Mouse (Mus musculus) urinary bladder, postnatal 36 days (tissue): ENCODE results near the gene Zfp750.

Experiments used
- DNase-seq, 2 experiments: peaks; one replicate each; pipeline ENCODE4 v3.0.0; 2022; ENCODE audit warnings: low spot score in 2 of 2, mixed read lengths in 1 of 2

Gene Zfp750

DNA sequence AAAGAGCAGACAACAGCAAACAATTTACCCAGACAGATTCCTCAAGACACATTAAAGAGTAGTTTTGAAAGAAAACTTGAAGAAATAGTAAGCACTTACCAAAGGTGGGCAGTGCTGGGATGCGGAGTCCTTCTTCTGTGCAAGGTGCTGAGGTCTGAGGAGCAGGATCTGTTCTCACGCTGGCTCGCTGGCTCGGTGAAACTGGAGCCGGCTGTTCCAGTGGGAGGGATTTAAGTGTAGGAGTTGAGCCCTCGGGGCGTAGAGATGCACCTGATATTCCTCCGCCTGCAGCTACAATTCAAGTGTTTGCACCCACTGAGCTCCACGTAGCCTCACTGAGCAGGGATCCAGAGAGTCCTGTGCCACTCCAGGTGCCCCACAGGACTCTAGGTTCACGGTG is at the start of gene Zfp750:
Gene Zfp750, minus strand, starts transcription at position 203 of the 400 bp plus-strand sequence.
- peak; percentile 44 to 57 for DNase-seq

- DNase-seq = no peak
Measured at GRCm38 (mm10) chr11:121564265-121564664, 45.1 kb upstream of the Zfp750 start.

GRCm38 (mm10) chr11:121563312-121563711 is 44.2 kb upstream of the Zfp750 start:
- no peak for DNase-seq

- DNase-seq = no peak
Measured at GRCm38 (mm10) chr11:121560294-121560663, 41.1 kb upstream of the Zfp750 start.

GRCm38 (mm10) chr11:121559527-121560293 is 40.6 kb upstream of the Zfp750 start:
- no peak for DNase-seq

DNA sequence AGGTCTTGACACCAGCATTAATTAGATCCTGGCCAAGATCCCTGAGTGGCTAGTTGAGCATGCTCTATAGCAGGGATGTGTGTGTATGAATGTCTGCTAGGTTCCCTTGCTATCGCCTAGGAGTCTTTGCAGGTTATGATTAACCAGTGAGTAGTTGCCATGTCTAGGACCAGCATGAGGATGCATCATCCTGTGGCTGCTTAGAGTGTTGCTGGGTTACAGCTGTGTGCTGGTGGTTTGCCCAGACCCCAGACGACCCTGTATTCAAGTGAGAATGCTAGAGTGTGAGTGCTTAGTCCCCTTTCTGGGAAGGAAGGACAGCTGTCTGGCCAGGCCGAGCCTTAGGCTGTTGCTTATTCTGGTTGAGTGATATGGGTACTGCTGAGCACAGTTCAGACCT is 39.4 kb upstream of the Zfp750 start:
- no peak for DNase-seq

DNA sequence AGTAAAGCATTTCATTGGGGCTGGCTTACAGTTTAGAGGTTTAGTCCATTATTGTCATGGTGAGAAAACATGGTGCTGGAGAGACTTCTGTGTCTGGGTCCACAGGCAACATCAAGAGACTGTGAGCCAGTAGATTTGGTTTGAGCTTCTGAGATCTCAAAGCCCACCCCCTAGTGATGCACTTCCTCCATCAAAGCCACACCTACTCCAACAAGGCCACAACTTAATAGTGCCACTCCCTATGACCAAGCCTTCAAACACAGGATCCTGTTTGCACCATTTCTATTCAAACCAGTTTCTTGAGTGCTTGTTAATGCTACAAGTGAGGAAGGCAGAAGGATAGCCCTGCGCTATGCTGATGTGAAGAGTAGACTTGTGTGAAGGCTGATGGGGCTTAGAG is 38.8 kb upstream of the Zfp750 start:
- no peak for DNase-seq

DNA sequence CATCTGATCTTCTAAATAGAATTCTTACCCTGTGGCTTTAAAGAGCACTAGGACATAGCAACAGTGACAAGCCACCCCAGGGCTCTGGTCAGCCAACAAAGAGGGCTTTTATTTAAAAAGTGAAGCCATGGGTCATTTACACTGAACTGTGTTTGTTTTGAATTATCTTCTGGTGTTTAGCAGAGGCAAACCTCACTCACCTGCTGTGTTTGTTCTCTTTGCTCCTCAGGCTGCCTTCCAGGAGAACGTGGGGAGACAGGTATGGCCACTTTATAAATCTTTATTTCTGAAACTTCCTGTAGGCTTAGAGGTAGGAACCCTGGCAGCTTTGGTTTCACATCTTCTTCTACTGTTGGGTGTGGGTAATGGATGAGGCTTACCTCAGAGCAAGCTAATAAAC is 37.6 kb upstream of the Zfp750 start:
- DNase-seq = no peak

GRCm38 (mm10) chr11:121553458-121553857 is 34.3 kb upstream of the Zfp750 start:
- no peak for DNase-seq

GRCm38 (mm10) chr11:121552846-121553457 is 33.8 kb upstream of the Zfp750 start:
- no peak for DNase-seq

GRCm38 (mm10) chr11:121552167-121552566 is 33.0 kb upstream of the Zfp750 start:
- DNase-seq = no peak

GRCm38 (mm10) chr11:121551206-121551799 is 32.2 kb upstream of the Zfp750 start:
- DNase-seq = no peak

DNA sequence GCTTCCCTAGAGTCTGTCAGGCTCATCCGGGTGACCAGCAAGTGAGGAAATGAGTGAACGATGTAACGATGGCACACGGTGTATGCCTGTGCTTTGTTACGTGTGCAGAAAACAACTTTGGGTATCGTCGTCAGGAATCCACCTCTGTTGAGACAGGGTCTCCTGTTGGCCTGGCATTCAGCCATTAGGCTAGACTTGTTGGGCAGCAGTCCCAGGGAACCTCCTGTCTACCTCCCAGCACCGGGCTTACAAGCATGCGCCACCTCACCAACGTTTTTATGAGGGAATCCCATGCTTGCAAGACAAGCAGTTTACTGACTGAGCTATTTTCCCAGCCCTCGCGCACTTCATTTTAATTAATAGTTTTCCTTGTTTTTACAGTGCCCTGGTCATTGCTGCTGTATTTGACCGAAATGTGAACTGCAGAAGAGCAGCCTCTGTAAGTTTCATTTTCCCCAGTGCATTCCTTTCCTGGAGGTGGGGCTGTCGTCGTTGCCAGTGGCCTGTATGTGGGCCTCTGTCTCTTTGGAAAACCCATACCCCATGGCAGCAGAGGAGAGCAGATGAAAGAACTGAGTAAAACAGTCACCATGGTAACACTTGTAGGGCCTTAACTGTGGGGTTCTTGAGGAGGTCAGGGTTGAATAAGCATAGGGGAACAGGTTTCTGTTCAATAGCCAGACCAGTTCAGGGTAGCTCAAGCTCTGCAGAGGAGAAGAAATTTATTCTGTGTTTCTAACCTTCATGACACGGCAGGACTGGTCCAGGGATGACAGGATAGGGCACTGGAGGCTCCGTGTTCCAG is 30.9 kb upstream of the Zfp750 start:
- no peak for DNase-seq

DNA sequence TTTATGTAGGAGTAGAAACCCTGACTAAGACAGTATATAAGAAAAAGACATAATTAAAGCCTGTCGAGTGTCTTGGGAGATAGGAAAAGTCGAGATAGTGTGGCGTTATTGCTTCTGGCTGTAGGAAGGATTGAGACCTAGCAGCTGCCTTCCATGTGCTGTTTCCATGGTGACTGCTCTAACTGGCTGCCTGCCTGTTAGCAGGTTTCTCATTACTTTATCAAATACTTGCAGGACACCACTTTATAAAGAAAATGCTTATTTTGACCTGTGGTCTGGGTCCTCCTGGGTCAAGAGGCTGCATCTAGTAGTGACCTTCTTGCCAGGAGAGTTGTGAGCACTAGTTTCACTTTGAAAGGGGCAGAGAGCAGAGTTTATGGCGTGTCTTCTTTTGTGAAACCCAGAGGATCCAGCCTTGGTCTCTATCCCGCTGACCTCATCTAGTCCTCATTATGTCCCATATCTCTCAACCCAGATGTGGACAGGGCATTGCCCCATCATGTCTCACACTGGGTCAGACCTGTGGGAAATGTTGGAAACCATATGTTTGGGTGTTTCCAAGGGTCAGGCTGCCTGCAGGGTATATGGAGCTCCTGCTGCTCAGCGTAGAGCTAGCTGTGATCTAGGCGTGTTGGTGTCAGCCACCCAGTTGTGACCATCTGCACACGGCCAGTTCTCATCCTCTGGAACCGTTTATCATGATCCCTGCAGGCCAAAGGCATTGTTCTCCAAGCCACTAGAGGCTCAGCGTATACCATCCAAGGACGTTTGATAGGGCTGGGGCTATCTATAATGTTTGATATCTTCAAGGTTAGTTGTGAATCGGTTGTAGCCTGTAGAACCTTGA is 30.1 kb upstream of the Zfp750 start:
- no peak for DNase-seq

DNA sequence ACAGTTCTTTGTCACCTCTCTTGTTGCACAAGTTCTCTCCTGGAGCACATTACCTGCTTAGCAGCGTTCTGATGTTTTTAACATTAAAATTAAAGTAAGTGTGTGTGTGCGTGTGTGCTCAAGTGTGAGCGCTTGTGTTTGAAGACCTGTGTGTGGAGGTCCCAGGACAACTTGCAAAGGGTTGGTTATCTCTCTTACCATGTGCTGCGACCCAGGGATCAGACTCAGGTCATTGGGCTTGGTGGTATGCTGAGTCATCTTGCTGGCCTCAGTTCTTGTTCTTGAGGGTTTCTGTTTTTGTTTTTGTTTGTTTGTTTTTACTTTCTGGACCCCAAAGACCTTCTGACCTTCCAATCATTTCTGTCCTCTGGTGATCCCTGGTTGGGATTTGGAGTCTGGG is 28.8 kb upstream of the Zfp750 start:
- no peak for DNase-seq

GRCm38 (mm10) chr11:121547234-121547633 is 28.1 kb upstream of the Zfp750 start:
- DNase-seq = no peak

DNA sequence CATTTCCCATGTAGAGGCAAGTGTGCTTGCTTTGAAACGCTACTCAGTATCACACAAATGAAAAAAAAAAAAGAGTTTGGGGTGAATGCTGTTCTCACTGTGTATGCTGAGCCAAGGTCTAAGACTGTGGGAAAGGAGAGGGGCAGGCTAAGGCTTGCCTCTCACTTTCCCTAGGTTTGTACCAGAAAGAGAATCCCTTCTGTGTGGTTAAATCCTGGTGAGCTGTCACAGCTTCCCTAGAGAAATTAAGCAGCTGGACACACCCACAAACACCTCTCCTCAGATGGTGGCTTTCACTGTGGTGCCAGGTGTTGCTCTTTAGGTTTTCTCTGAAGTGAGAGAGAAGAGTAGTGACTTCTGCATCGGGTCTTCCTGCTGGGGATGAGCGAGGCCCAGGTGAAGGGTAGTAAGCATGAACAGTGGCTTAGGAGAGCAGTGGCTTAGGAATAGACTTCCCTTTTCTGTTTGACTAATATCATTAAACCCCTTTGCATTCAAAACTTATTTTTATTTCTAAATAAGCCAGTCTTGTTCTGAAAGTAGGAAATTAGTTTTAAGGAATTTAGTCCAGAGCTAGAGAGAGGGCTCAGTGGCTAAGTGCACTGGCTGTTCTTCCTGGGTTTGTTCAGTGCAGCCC is 26.4 kb upstream of the Zfp750 start:
- DNase-seq = no peak

DNA sequence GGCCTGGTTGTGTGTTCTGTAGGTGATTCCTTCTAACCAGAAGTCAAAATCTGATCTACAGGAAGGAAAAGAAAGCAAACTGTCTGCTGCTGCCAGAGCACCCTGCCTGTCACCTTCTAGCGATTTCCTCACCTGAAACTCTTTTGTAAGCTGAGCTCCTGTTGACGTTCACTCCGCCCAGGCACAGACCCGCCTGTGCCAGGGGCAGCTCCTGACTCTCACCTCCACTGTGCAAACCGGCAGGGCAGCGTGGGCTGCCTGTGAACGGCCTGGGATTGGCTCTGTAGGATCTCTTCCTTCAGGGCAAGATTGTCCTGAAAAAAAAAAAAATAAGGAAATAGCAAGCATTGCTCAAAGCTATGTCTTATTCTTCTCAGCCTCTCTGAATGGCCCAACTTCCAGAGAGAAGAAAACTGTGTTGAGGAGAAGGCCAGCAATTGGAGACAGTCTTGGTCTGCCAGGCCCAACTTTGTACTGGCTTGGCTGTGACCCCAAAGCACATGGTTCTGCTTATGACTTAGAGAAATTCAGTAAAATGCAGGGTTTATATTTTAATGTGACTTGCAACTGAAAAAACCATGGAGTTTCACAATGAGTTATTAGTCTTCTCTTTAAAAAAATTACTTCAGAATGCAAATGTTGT is 25.7 kb upstream of the Zfp750 start:
- DNase-seq = peak in 1 of 2 experiments; percentile 52

GRCm38 (mm10) chr11:121543922-121544321 is 24.8 kb upstream of the Zfp750 start:
- DNase-seq = peak; percentile 70 to 84

- DNase-seq = no peak
Measured at GRCm38 (mm10) chr11:121543287-121543856, 24.2 kb upstream of the Zfp750 start.
